Mouse (Mus musculus) intestine, embryonic 14.5 days (tissue): ENCODE measurements at regions not wholly inside any gene's neighbourhood (a gene's known extent, or its start where the extent isn't known, plus 50 kb on each side); places are given as distances from the start of the nearest gene placed in this dataset.

Source experiments
- ATAC-seq: fragments of 200-750 bp; cut with Nextera tagmentation; replicated peaks from 2 replicates; pipeline ENCODE4 v1.8.0; 2017; ENCODE audit warnings: low read depth, moderate number of reproducible peaks, moderate TSS enrichment, moderate library complexity; ENCODE audit not compliant: low FRiP score, low TSS enrichment
- DNase-seq: peaks from one replicate; pipeline ENCODE4 v3.0.0-alpha.2; 2018; ENCODE audit warnings: low spot score
- H3K27ac ChIP-seq: fragments of 300-500 bp; sonication (generic); 2 replicates; pipeline ENCODE4 v1.5.1; 2014; ENCODE audit warnings: low read depth, mild to moderate bottlenecking, control low read depth
- H3K27me3 ChIP-seq: fragments of 300-500 bp; sonication (generic); replicated peaks from 2 replicates; pipeline ENCODE4 v1.6.1; 2014; ENCODE audit warnings: low read length, control low read depth; ENCODE audit not compliant: control insufficient read depth, insufficient read depth
- H3K36me3 ChIP-seq: fragments of 300-500 bp; sonication (generic); 2 replicates; pipeline ENCODE4 v1.6.1; 2014; ENCODE audit warnings: low read length, control low read depth; ENCODE audit not compliant: control insufficient read depth, insufficient read depth
- H3K4me1 ChIP-seq: fragments of 300-500 bp; sonication (generic); replicated peaks from 2 replicates; pipeline ENCODE4 v1.6.1; 2014; ENCODE audit warnings: low read length, control low read depth, mixed read lengths; ENCODE audit not compliant: control insufficient read depth, insufficient read depth
- H3K4me2 ChIP-seq: fragments of 300-500 bp; sonication (generic); 2 replicates; pipeline ENCODE4 v1.6.1; 2014; ENCODE audit warnings: low read length
- H3K4me3 ChIP-seq: fragments of 300-500 bp; sonication (generic); 2 replicates; pipeline ENCODE4 v1.5.1; 2014; ENCODE audit warnings: low read depth, low read length, control low read depth, mixed read lengths
- H3K9ac ChIP-seq: fragments of 300-500 bp; sonication (generic); 2 replicates; pipeline ENCODE4 v1.6.1; 2014; ENCODE audit warnings: mild to moderate bottlenecking, low read length
- H3K9me3 ChIP-seq: fragments of 300-500 bp; sonication (generic); 2 replicates; pipeline ENCODE4 v1.6.1; 2016; ENCODE audit warnings: low read length, control low read depth; ENCODE audit not compliant: control insufficient read depth
- WGBS: fragments of 180-500 bp; shearing (Covaris S2); extraction: QIAGEN DNeasy Blood & Tissue Kit; methylation state at CpG from one replicate; pipeline ENCODE4 v1.1.7; 2014; 5-methylcytosine and 5-hydroxymethylcytosine counted together

GRCm38 (mm10) chr4:106157451-106158179 is 158.4 kb upstream of the Usp24 start:
- Histone ChIP-seq H3K27ac (no peak overlapping the region), H3K9ac (no peak overlapping the region), H3K4me3 (no peak overlapping the region), H3K4me2 (no peak overlapping the region), H3K27me3 (no peaks in the 10 kb centered on the region), H3K9me3 (no peaks in the 10 kb centered on the region), H3K36me3 (no peaks in the 10 kb centered on the region), H3K4me1 (no peaks in the 10 kb centered on the region)
- no peak for ATAC-seq
- WGBS: 73% methylated on average over 9 of the region's 9 CpGs
- DNase-seq: no peak

GRCm38 (mm10) chr4:106161592-106161991 is 154.4 kb upstream of the Usp24 start:
- Histone ChIP-seq H3K4me1 (no peaks in the 10 kb centered on the region), H3K9ac (no peak overlapping the region), H3K27ac (no peak overlapping the region), H3K4me2 (no peak overlapping the region), H3K27me3 (no peaks in the 10 kb centered on the region), H3K9me3 (no peaks in the 10 kb centered on the region), H3K36me3 (no peaks in the 10 kb centered on the region), H3K4me3 (no peak overlapping the region)
- ATAC-seq: no peak
- 57% methylated on average over 2 of the region's 2 CpGs for WGBS
- no peak for DNase-seq

GRCm38 (mm10) chr4:106162551-106162950 is 153.5 kb upstream of the Usp24 start:
- no peaks in the 10 kb centered on the region for H3K9me3 ChIP-seq
- H3K36me3 ChIP-seq: no peaks in the 10 kb centered on the region
- H3K9ac ChIP-seq: no peak overlapping the region
- 52% methylated on average over 1 of the region's 1 CpGs for WGBS
- H3K27me3 ChIP-seq: no peaks in the 10 kb centered on the region
- no peak overlapping the region for H3K27ac ChIP-seq
- no peak overlapping the region for H3K4me2 ChIP-seq
- no peaks in the 10 kb centered on the region for H3K4me1 ChIP-seq
- no peak for ATAC-seq
- H3K4me3 ChIP-seq: no peak overlapping the region
- DNase-seq: no peak

GRCm38 (mm10) chr4:106163220-106163619 is 152.8 kb upstream of the Usp24 start:
- Histone ChIP-seq H3K9me3 (no peaks in the 10 kb centered on the region), H3K4me3 (no peak overlapping the region), H3K27me3 (no peaks in the 10 kb centered on the region), H3K27ac (no peak overlapping the region), H3K4me2 (no peak overlapping the region), H3K36me3 (no peaks in the 10 kb centered on the region), H3K9ac (no peak overlapping the region), H3K4me1 (no peaks in the 10 kb centered on the region)
- DNase-seq (no peak), ATAC-seq (no peak)

GRCm38 (mm10) chr4:106167716-106168115 is 148.3 kb upstream of the Usp24 start:
- DNase-seq: no peak
- Histone ChIP-seq H3K36me3 (no peaks in the 10 kb centered on the region), H3K9me3 (no peaks in the 10 kb centered on the region), H3K27me3 (no peaks in the 10 kb centered on the region), H3K4me2 (no peak overlapping the region), H3K9ac (no peak overlapping the region), H3K4me3 (no peak overlapping the region), H3K27ac (no peak overlapping the region), H3K4me1 (no peaks in the 10 kb centered on the region)
- WGBS: 55% methylated on average over 4 of the region's 4 CpGs
- ATAC-seq: no peak

GRCm38 (mm10) chr4:106168741-106169140 is 147.3 kb upstream of the Usp24 start:
- no peak overlapping the region for H3K4me3 ChIP-seq
- H3K9ac ChIP-seq: no peak overlapping the region
- no peaks in the 10 kb centered on the region for H3K36me3 ChIP-seq
- no peaks in the 10 kb centered on the region for H3K27me3 ChIP-seq
- no peak for ATAC-seq
- H3K4me1 ChIP-seq: no peaks in the 10 kb centered on the region
- no peak overlapping the region for H3K27ac ChIP-seq
- no peak for DNase-seq
- 67% methylated on average over 6 of the region's 6 CpGs for WGBS
- no peak overlapping the region for H3K4me2 ChIP-seq
- H3K9me3 ChIP-seq: no peaks in the 10 kb centered on the region

GRCm38 (mm10) chr4:106169466-106169865 is 146.5 kb upstream of the Usp24 start:
- Histone ChIP-seq H3K36me3 (no peaks in the 10 kb centered on the region), H3K4me2 (no peak overlapping the region), H3K27ac (no peak overlapping the region), H3K9ac (no peak overlapping the region), H3K4me3 (no peak overlapping the region), H3K4me1 (no peaks in the 10 kb centered on the region), H3K27me3 (no peaks in the 10 kb centered on the region), H3K9me3 (no peaks in the 10 kb centered on the region)
- DNase-seq: no peak
- 97% methylated on average over 4 of the region's 4 CpGs for WGBS
- no peak for ATAC-seq

GRCm38 (mm10) chr4:106170731-106171130 is 145.3 kb upstream of the Usp24 start:
- Histone ChIP-seq H3K4me3 (no peak overlapping the region), H3K9me3 (no peaks in the 10 kb centered on the region), H3K9ac (no peak overlapping the region), H3K36me3 (no peaks in the 10 kb centered on the region), H3K27me3 (no peaks in the 10 kb centered on the region), H3K4me1 (no peaks in the 10 kb centered on the region), H3K4me2 (no peak overlapping the region), H3K27ac (no peak overlapping the region)
- DNase-seq (no peak), ATAC-seq (no peak)
- 91% methylated on average over 7 of the region's 8 CpGs for WGBS

GRCm38 (mm10) chr4:106175352-106175751 is 140.7 kb upstream of the Usp24 start:
- DNase-seq (no peak), ATAC-seq (no peak)
- Histone ChIP-seq H3K27ac (no peak overlapping the region), H3K4me1 (no peaks in the 10 kb centered on the region), H3K9ac (no peak overlapping the region), H3K4me2 (no peak overlapping the region), H3K36me3 (no peaks in the 10 kb centered on the region), H3K4me3 (no peak overlapping the region), H3K27me3 (no peaks in the 10 kb centered on the region), H3K9me3 (no peaks in the 10 kb centered on the region)
- 54% methylated on average over 5 of the region's 5 CpGs for WGBS
